Mouse (Mus musculus) heart, embryonic 14.5 days (tissue): ENCODE measurements at regions not wholly inside any gene's neighbourhood (a gene's known extent, or its start where the extent isn't known, plus 50 kb on each side); places are given as distances from the start of the nearest gene placed in this dataset.
A peak's percentile ranks its signal among the peaks of the same experiment; 100 is the strongest.

Source experiments
- ATAC-seq: fragments of 200-750 bp; cut with Nextera tagmentation; 2 replicates; pipeline ENCODE4 v1.8.0; 2017; ENCODE audit warnings: low read depth, moderate TSS enrichment; ENCODE audit not compliant: insufficient number of reproducible peaks, insufficient read depth, low FRiP score
- H3K27ac ChIP-seq, 2 experiments: fragments of 200-500 bp in 1 of 2; fragments of 300-500 bp in 1 of 2; sonication (generic) in 1 of 2; replicated peaks in 1 of 2; 2 replicates each; pipeline ENCODE4 v1.5.1; 2012 to 2014; ENCODE audit warnings: low read depth in 2 of 2, low read length in 2 of 2, control low read depth in 1 of 2, mild to moderate bottlenecking in 1 of 2, mixed read lengths in 1 of 2; ENCODE audit not compliant: control insufficient read depth in 1 of 2, insufficient read depth in 1 of 2
- H3K27me3 ChIP-seq: fragments of 300-500 bp; sonication (generic); 2 replicates; pipeline ENCODE4 v1.6.1; 2014; ENCODE audit warnings: mild to moderate bottlenecking, low read length, control low read depth; ENCODE audit not compliant: control insufficient read depth, insufficient read depth
- H3K36me3 ChIP-seq: fragments of 300-500 bp; sonication (generic); 2 replicates; pipeline ENCODE4 v1.6.1; 2014; ENCODE audit warnings: mild to moderate bottlenecking, control low read depth, low read length, mixed read lengths; ENCODE audit not compliant: control insufficient read depth, insufficient read depth
- H3K4me1 ChIP-seq, 2 experiments: fragments of 200-500 bp in 1 of 2; fragments of 300-500 bp in 1 of 2; sonication (generic) in 1 of 2; 2 replicates each; pipeline ENCODE4 v1.6.1; 2012 to 2014; ENCODE audit warnings: low read length in 2 of 2, control low read depth in 1 of 2, mixed read lengths in 1 of 2; ENCODE audit not compliant: control insufficient read depth in 2 of 2, insufficient read depth in 2 of 2
- H3K4me2 ChIP-seq: fragments of 300-500 bp; sonication (generic); 2 replicates; pipeline ENCODE4 v1.6.1; 2014; ENCODE audit warnings: mild to moderate bottlenecking, low read length
- H3K4me3 ChIP-seq, 2 experiments: fragments of 200-500 bp in 1 of 2; fragments of 300-500 bp in 1 of 2; sonication (generic) in 1 of 2; 2 replicates each; pipeline ENCODE4 v1.5.1; 2012 to 2014; ENCODE audit warnings: low read length in 2 of 2, mild to moderate bottlenecking in 2 of 2, control low read depth in 1 of 2, low read depth in 1 of 2, moderate library complexity in 1 of 2; ENCODE audit not compliant: control insufficient read depth in 1 of 2, insufficient read depth in 1 of 2
- H3K9ac ChIP-seq: fragments of 300-500 bp; sonication (generic); 2 replicates; pipeline ENCODE4 v1.6.1; 2014; ENCODE audit warnings: mild to moderate bottlenecking, low read length
- H3K9me3 ChIP-seq: fragments of 300-500 bp; sonication (generic); 2 replicates; pipeline ENCODE4 v1.6.1; 2016; ENCODE audit warnings: low read length, control low read depth; ENCODE audit not compliant: control insufficient read depth
- WGBS: fragments of 180-500 bp; shearing (Covaris S2); extraction: QIAGEN DNeasy Blood & Tissue Kit; methylation state at CpG from one replicate; pipeline ENCODE4 v1.1.7; 2014; 5-methylcytosine and 5-hydroxymethylcytosine counted together

- peak overlapping the region; percentile 85 to 89 for H3K27ac ChIP-seq
- no peaks in the 10 kb centered on the region for H3K27me3 ChIP-seq
- no peak overlapping the region for H3K9ac ChIP-seq
- H3K36me3 ChIP-seq: no peaks in the 10 kb centered on the region
- 35% methylated on average over 4 of the region's 5 CpGs for WGBS
- H3K4me1 ChIP-seq: peaks cover 36 to 44% of the 10 kb centered on the region in 2 experiments
- H3K9me3 ChIP-seq: no peaks in the 10 kb centered on the region
- ATAC-seq: no peak
- no peak overlapping the region for H3K4me3 ChIP-seq
- H3K4me2 ChIP-seq: no peak overlapping the region
Measured at GRCm38 (mm10) chr9:120866251-120866650, 62.8 kb upstream of the Ctnnb1 start.

DNA sequence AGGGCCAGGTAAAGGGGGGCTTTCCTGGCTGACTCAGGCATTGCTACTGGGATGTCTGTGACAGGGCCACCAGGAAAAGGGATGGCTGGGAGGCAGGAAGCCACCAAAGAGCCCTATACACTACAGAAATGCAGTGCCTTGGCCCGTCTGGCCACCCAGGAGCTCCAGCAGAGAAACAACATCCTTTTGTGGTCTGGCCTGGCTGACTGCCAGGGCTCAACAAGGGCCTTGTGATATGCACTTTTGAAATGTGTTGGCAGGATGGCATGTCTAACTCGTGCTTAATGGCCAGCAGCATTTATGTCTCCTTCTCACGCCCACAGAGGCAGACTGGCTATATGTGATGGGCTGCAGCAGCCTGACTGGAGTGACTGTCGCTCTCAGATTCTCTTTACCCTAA, 62.3 kb upstream of the Ctnnb1 start:
- H3K27me3 ChIP-seq: no peaks in the 10 kb centered on the region
- no peak overlapping the region for H3K4me2 ChIP-seq
- H3K27ac ChIP-seq: peak overlapping the region; percentile 85 to 89
- no peak overlapping the region; the same call in 1 of the 2 replicates for H3K9ac ChIP-seq
- peaks cover 36 to 44% of the 10 kb centered on the region in 2 experiments for H3K4me1 ChIP-seq
- peak; percentile 67 for ATAC-seq
- 4% methylated on average over 4 of the region's 4 CpGs for WGBS
- H3K4me3 ChIP-seq: no peak overlapping the region
- no peaks in the 10 kb centered on the region for H3K9me3 ChIP-seq
- H3K36me3 ChIP-seq: no peaks in the 10 kb centered on the region

DNA sequence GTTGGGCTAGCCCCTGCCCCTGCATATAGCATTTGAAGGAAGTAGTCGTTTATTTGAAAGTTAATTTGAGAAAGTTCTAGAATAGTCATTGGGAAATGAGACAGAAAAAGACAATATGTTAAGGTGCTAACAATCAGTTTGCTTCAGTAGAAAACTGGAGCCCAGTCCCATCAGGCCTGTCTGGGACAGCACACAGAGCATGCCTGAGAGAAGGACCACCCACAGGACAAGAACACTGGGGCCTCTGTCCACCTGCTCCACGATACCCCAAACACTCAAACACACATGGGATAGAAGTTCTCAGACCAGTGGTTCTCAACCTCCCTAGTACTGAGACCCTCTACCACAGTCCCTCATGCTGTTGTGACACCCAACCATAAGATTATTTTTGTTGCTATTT, 61.2 kb upstream of the Ctnnb1 start:
- Histone ChIP-seq H3K4me3 (no peak overlapping the region), H3K27ac (no peak overlapping the region), H3K27me3 (no peaks in the 10 kb centered on the region), H3K9me3 (peaks cover 4% of the 10 kb centered on the region; the same call in 1 of the 2 replicates), H3K4me1 (peaks cover 36 to 44% of the 10 kb centered on the region in 2 experiments), H3K9ac (no peak overlapping the region), H3K36me3 (no peaks in the 10 kb centered on the region), H3K4me2 (no peak overlapping the region)
- 84% methylated on average over 2 of the region's 2 CpGs for WGBS
- ATAC-seq: no peak

- Histone ChIP-seq H3K9ac (no peak overlapping the region), H3K4me3 (no peak overlapping the region), H3K27me3 (no peaks in the 10 kb centered on the region), H3K4me2 (no peak overlapping the region), H3K36me3 (no peaks in the 10 kb centered on the region), H3K9me3 (peaks cover 4% of the 10 kb centered on the region; the same call in 1 of the 2 replicates), H3K4me1 (peaks cover 36 to 44% of the 10 kb centered on the region in 2 experiments), H3K27ac (no peak overlapping the region; a peak in 1 of 4 replicates)
- WGBS: 63% methylated on average over 4 of the region's 4 CpGs
- no peak for ATAC-seq
Measured at GRCm38 (mm10) chr9:120868330-120868729, 60.7 kb upstream of the Ctnnb1 start.

DNA sequence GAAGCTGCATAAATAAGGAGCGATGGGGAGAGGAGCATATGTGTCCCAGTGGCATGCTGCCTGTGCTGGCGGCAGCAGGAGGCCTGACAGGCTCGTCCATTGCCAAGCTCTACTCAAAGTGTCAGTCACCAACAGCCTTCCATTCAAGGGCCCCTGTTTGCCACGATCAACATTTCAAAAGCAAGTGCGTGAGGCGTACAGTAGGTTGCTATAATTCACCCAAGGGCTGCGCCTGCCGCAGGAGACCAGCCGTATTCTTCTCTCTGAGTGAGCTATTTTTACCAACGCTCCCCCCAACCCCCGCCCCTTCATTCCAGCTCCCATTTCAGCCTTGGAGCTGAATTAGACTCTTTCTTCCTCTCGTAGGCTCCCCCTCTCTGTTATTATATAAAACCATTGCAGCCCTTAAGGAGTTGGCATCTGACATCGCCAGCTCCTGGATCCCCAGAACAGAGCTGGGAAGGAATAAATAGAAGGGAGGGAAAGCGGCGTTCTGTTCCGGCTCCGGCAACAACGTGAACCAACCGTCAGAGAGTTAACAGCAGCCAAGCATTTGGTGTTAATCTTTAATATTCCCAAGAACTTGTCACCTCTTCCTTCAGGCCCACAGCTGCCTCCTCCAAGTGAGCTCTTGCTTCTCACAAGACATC, 59.5 kb upstream of the Ctnnb1 start:
- Histone ChIP-seq H3K4me1 (peaks cover 36 to 44% of the 10 kb centered on the region in 2 experiments), H3K36me3 (no peaks in the 10 kb centered on the region), H3K4me3 (peak overlapping the region; percentile 17 to 20; a peak in 3 of 4 replicates), H3K9ac (peak overlapping the region; percentile 61), H3K9me3 (peaks cover 4% of the 10 kb centered on the region; the same call in 1 of the 2 replicates), H3K27me3 (no peaks in the 10 kb centered on the region), H3K4me2 (peak overlapping the region; percentile 61), H3K27ac (peak overlapping the region; percentile 81 to 83)
- 13% methylated on average over 19 of the region's 19 CpGs for WGBS
- peak; percentile 54 for ATAC-seq

DNA sequence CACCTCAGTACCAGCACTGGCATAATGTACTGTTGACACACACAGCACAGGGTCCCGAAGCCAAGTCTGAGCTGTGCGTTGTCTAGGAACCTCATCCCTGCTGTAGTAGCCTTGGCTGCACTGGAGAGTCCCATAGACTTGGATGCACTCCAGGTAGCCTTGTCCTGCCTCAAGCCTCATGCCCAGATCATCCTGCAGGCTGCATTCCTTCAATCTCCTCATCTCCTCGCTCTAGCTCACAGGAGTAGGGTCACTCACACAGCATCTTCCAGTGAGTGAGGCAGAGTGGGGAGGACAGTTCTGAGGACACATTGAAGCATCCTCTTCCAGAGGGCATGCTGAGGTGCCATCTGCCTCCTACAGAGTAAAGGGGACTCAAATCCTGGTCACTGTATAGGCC, 55.7 kb upstream of the Ctnnb1 start:
- Histone ChIP-seq H3K4me3 (no peak overlapping the region), H3K36me3 (no peaks in the 10 kb centered on the region), H3K27ac (no peak overlapping the region), H3K4me1 (peaks cover 20 to 24% of the 10 kb centered on the region in 2 experiments), H3K4me2 (no peak overlapping the region), H3K9ac (no peak overlapping the region), H3K27me3 (no peaks in the 10 kb centered on the region), H3K9me3 (peaks cover 8% of the 10 kb centered on the region; the same call in 1 of the 2 replicates)
- ATAC-seq: no peak
- WGBS: 77% methylated on average over 3 of the region's 3 CpGs

- H3K36me3 ChIP-seq: no peaks in the 10 kb centered on the region
- H3K9me3 ChIP-seq: peaks cover 8% of the 10 kb centered on the region; the same call in 1 of the 2 replicates
- H3K27me3 ChIP-seq: no peaks in the 10 kb centered on the region
- no peak for ATAC-seq
- no peak overlapping the region for H3K4me2 ChIP-seq
- no peak overlapping the region for H3K27ac ChIP-seq
- H3K4me1 ChIP-seq: peaks cover 11 to 13% of the 10 kb centered on the region in 2 experiments
- H3K4me3 ChIP-seq: no peak overlapping the region
- 87% methylated on average over 5 of the region's 5 CpGs for WGBS
- H3K9ac ChIP-seq: no peak overlapping the region
Measured at GRCm38 (mm10) chr9:120874416-120874976, 54.5 kb upstream of the Ctnnb1 start.
